Mouse (Mus musculus) hindlimb bud, embryonic 11.5 days (tissue): ENCODE data around the gene Wfdc11.
"Not testable (repeated sequence)": the region's sequence is repeated elsewhere in the genome, so short reads cannot be mapped to it uniquely, and the experiment has no call there.

ENCODE experiments used
- DNase-seq: peaks from one replicate; pipeline ENCODE4 v3.0.0-alpha.2; 2012; ENCODE audit warnings: low read depth, low spot score; ENCODE audit errors: extremely low spot score

The Wfdc11 gene

DNA sequence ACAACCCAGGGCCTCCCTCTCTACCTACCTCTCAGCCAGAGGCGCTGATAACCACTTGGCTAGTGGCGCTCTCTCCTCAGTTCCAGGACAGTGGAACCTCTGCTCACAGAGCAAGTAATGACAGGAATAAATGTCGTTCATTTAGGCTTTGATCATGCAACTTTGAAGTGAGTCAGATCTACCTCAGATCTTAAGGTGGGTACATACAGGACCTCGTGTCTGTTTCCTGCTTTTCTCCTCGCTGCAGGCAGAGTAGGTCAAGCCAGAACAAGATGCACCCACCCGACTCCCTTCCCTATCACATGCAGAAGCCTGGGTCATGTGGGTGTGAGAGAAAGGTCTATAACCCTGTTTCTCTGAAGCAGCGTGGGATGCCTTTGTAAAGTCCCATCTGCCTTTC is at the start of gene Wfdc11:
Gene Wfdc11, minus strand, starts transcription at position 101 of the 400 bp plus-strand sequence.
- DNase-seq = no peak

DNA sequence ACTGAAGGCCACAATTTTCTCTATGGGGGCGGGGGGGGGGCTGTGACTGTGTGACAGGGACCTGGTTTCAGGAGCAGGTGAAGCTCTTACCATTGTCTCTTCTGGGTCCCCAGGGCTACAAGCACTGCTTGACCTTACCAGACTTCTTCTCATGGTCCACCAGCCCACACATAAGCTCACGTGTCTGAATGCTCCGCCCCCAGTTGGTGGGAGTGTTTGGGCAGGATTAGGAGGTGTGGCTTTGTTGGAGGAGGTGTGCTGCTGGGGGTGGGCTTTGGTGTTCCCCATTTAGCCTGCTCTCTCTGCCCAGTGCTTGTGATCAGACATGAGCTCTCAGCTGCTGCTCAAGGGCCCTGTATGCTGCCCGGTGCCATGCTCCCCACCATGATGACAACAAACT is 49.4 kb upstream of the Wfdc11 start:
- DNase-seq = no peak

DNA sequence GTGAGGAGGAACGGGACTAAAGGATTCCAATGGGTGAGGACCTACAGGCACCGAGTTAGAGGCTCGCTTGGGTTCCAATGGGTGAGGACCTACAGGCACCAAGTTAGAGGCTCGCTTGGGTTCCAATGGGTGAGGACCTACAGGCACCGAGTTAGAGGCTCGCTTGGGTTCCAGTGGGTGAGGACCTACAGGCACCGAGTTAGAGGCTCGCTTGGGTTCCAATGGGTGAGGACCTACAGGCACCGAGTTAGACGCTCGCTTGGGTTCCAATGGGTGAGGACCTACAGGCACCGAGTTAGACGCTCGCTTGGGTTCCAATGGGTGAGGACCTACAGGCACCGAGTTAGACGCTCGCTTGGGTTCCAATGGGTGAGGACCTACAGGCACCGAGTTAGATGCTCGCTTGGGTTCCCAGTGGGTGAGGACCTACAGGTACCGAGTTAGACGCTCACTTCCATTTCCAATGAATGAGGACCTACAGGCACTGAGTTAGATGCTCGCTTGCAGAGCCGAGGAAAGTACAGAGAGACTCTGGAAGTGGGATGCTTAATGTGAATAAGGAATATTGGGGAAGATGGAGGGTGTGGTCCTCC is 42.4 kb upstream of the Wfdc11 start:
- DNase-seq = not testable (repeated sequence)

DNA sequence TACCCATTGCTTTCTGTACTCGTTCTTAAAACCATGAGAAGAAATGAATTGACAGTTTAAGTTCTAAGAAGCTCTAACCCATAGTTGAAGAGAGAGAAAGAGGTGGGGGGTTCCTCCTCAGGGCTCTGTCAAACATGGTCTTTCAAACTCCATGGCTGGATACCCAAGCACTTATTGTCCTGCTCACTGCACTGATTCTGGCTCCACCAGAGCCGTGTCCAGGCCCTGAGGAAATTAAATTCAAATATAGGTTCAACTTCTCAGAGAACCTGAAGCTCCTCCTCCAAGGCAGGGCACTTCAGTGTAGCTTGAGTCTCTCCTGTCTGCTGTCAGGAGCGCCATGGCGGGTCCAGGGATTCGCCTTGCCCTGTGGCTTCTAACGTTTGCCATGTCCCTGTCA is 41.1 kb upstream of the Wfdc11 start, which contains the start of gene Spint5:
Gene Spint5, plus strand, starts transcription at position 301 of the 400 bp plus-strand sequence.
- no peak for DNase-seq

DNA sequence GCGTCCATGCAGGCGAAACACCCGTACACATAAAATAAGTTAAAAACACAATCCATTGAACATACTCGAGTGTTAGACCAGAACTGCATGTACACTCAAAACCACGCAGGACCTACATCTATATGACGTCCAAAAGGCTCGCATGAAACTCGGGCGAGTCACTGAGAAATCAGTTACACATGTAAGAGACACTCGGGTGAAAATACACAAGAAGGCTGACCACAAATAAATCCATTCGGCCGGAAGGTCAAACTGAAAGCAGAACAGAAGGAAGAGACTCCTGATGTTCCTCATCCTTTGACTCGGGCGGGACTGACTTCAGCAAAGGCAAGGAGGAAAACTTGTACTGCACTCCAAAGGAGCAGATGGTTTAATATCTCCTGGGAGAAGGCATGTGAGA is 32.1 kb upstream of the Wfdc11 start:
- no peak for DNase-seq

DNA sequence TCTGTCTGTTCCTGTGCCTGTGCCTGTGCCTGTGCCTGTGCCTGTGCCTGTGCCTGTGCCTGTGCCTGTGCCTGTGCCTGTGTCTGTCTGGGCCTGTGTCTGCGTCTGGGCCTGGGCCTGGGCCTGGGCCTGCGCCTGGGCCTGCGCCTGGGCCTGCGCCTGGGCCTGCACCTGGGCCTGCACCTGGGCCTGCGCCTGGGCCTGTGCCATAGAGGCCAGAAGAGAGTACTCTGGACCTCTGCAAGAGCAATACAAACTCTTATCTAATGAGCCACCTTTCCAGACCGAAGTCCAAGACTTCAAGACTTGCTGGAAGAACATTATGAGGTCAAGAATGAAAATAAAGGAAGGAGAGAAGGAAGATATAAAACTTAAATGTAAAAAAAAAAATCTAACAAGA is 31.4 kb upstream of the Wfdc11 start:
- no peak for DNase-seq

DNA sequence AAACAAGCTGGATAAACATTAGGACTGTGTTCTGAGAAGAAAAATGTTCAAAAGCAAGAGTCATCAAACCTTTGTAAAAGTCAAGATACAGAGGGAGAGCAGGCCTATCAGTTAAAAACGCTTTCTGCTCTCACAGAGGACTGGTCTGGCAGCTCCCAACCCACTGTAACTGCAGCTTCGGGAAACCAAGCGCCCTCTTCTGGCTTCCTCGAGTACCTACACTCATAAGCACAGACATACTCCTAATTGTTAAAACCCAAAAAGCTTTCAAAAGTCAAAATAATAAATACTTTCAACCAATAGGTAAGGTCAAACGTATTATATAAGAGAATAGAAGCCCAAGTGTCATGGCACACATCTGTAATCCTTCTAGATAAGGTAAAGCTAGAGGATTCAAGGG is 30.3 kb upstream of the Wfdc11 start:
- DNase-seq = no peak

DNA sequence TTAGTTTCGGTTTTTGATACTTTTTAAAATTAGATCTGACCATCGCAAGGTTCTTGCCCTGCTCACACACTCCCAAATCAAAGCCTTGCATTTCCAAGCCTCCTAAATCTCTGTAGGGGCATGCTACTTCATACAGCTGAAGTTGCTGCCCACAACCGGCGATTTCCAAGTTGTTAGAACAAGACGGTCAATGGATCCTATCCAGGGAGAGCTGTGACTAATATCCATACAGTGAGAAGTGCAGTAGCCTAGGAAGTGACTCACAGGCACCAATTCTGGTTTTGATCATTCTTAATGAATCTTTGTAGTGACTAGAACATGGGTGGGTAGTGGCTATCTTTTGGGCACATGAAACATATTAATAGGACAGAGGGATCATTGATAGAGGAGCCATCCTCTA is 27.9 kb upstream of the Wfdc11 start:
- DNase-seq = no peak

DNA sequence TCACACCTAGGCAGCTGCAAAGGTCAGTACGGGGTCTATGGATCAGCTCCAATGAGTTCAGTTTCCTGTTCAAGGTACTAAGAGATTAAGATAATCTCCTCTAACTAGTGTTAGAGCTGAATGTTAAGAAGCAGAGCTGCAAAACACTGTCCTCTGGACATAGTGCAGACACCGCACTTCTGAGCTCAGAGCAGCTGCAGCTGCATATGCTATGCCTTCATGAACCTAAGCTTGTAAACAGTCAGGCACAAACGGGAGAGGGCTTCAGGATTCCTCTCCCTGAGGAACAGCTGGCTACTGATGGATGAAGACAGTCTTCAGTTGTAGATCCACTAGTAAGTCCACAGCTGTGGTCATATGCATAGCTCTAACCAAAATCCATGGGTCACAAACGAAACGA is 27.1 kb upstream of the Wfdc11 start:
- DNase-seq = no peak

DNA sequence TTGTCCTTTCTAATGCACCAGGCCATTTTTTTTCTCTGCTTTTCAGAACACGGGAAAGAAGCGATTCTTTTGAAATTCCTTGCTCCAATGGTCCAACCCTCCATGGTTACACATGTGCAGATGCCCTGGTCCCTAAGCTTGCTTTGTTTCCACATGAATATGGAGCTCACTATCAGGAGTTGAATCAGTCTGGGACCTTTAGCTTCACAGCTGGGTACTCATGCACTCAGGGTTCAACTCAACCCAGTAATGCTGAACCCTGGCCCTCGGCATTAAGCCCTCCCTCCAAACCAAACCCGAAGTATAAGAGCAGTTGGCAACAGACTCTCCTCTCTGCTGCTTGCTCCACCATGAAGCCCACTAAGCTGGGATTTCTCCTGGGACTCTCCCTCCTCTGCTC is 24.3 kb upstream of the Wfdc11 start, which contains the start of gene Spint4:
Gene Spint4, plus strand, starts transcription at position 301 of the 400 bp plus-strand sequence.
- DNase-seq = no peak

DNA sequence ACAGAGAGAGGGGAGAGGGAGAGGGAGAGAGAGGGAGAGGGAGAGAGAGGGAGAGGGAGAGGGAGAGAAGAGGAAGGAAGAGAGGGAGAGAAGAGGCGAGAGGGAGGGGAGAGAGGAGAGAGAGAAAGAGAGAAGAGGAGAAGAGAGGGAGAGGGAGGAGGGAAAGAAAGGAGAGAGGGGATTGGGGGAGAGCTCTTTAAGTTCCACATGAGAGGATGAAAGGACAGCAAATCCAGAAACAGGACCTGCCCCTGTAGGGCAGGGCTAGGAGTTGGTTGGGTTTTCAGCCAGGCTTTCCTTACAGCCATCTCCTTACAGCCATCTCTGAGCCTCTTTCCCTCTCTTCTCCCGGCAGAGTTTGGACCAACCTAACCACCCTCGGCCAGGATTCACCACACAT is 10.9 kb upstream of the Wfdc11 start, which contains the start of gene Wfdc13:
Gene Wfdc13, plus strand, starts transcription at position 301 of the 400 bp plus-strand sequence.
- no peak for DNase-seq

DNA sequence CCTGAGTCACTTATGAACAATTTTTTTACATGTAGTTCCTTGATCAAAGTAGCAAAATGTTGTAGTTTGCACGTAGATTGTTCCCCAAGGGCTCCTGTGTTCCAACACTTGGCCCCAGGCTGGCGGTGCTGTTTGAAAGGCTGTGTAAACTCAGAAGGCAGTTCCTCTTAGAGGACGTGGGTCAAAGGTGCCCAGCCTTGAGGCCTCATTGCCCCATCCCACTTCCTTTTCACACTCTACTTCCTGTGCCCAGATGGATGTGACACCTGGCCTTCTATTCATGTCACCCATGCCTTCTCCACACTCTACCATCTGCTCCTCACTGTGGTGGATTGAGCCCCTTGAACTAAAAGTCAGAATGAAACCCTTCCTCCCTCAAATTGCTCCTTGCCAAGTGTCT is 6.0 kb upstream of the Wfdc11 start:
- DNase-seq = no peak

DNA sequence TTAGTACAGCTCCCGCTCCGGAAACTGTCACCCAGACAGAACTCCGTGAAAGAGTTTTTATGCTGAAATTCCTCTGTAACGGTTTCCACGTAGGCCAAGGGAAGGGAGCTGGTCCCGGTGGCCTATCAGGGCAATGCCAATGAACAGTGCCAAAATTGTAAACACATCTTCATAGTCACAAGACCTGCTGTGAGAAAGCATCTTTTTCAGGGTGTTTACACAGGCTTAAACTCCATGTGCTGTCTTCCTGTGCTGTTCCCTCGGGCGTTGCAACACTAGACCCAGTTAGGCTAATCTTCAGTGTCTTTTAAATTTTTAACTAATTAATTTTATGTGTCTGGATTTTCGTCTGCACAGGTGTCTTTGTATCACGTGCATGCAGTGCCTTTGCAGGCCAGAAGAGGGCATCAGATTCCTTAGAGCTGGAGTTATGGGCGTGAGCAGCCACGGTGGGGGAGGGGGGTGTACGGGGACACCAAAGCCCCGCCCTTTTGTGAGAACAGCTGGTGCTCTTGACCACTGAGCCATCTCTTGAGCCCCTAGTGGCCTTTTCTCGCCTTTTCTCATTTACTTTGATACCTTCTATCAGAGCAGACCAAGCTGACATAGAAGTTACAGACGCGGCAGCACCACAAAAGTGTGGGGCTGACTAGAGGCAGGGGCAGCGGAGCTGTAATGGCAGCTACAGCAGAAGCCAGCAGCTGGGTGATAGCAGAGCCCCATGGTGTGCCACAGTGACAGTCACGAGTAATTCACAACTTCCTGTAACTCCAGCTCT is 5.2 kb upstream of the Wfdc11 start:
- peak; percentile 53 for DNase-seq

DNA sequence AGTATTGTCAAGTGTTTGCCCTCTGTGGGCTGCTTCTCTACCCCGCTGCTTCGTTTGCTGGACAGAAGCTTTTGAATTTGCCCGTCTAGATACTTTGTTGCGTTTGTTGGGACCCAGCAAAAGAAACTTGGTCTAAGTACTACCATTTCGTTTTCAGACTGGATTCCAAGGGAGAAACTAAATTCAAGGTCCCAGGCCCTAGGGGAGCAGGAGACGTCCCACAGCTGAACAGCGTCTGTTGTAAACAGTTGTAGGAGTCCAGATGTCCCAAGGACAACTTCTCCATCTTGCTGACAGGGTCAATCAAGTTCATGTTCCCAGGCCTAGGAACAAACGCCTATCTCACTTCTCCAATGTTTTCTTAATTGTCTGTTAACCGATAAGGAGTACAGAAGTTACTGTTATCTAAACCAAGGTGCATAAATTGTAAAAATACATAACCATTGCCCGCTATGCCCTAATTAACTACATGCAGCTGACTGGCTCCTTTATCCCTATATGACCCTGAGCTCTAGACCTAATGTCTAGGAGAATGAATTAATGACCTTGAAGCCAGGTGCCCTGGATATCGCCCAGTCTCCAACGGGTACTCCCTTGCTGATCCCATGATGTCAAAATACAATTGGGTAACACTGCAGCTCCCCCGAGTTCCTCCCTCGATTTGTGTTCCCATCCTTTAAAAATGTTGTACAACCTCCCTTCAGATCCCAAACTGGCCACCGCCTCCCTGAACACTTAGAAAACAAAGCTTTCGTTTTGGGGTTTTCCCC is 3.2 kb upstream of the Wfdc11 start:
- no peak for DNase-seq

DNA sequence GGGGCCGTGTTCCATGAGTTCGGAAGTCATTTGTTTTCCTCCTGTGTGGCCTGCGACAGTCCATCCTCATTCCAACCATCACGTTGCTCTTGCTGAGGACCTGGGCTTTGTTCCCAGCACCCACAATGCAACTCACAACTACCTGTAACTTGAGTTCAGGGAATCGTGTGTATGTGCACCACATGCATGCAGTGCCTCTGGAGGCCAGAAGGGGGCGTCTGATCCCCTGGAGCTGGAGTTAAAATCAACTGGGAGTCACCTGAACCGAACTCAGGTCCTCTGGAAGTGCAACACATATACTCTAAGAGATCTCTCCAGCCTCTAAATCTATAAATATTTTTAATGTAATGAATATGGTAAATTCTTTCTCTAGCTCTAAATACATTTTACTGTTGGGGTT is 2.2 kb upstream of the Wfdc11 start:
- DNase-seq = no peak

DNA sequence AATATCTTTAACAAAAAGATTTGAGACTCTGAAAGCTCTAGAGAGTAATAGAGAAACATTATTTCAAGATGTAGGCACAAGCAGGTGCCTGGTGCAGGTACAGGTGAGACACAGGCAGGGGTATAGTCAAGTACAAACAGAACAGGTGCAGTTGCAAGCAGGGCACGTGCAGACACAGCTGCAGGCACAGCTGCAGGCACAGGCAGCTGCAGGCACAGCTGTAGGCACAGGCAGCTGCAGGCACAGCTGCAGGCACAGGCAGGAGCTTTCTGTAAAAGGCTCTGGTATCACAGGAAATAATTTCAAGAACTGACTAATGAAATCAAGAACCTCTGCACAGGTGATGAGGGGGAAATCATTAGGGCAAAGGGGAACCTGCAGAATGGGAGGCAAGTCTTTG is 2.9 kb downstream of the Wfdc11 start:
- no peak for DNase-seq

DNA sequence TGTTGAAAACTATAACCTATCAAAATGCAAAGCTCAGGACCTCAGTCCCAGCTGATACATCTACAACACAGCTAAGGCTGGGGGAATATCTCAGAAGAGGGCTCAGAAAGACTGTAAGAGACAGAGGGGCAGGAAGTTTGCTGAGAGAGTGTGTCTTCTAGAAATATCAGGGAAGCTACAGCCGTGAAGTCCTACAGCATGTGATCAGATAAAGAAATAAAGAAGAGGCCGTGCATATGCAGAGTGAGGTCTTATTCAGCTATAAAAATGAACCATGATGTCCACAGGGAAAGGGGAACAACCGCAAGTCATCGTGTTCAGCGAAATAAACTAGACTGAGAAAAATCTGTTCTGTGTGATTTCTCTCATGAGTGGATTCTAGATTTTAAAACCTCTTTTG is 3.6 kb downstream of the Wfdc11 start:
- DNase-seq = no peak

DNA sequence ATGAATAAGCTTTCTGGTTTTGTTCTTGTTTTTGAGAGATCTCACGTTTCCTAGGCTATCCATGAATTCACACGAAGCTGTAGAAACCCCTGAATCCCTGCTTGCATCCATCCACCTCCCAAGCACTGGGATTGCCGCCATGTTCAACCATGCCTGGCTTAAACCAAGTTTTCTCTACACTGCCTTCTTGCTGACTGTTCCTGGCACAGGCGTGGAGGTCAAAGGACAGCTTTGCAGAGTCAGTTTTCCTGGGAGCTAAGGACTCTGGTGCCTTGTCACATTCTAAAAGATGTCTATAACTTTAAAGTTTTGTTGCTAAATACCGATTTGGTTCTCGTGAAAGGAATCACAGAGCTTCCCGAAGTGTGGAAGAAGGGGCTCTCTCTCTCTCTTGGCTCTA is 9.0 kb downstream of the Wfdc11 start:
- no peak for DNase-seq

DNA sequence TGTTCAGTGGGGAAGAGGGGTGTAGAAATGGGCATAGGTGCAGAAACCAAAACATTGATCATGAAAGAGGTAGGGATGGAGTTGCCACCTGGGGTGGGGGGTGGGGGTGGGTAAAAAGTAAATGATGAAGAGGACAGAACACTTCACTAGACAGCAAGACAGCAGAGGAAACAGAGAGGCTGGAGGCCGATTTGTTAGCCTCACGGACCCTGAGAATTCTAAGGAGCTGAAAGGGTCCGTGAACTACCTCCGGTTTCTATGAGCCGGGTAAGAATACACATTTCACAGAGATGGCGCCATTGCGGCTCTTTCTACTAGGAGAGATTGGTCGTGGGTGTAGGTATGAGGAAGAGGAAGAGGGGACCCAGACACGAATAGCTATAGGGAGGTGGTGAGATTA is 17.4 kb downstream of the Wfdc11 start, which contains the start of gene Wfdc9:
Gene Wfdc9, minus strand, starts transcription at position 101 of the 400 bp plus-strand sequence.
- no peak for DNase-seq

DNA sequence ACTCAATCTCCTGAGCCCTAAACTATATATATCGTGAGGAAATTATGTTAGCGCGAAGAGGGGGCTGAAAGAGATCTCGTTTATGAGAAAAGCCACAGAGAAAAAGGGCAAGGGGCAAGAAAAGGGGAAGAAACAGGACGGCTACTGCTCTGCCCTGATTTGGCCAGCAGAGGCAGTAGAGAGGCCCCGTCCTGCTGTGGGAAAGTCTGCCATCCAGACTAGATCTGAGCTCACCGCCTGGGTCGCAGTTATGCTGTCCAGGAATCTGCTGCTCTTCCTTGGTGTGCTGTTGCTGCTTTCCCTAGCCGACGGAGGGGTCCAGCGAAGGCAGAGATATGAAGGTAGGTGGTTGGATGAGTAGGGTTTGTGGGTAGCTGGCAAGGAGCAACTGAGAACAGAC is 18.0 kb downstream of the Wfdc11 start, which contains the start of gene Wfdc10:
Gene Wfdc10, plus strand, starts transcription at position 189 of the 400 bp plus-strand sequence.
- peak; percentile 10 for DNase-seq

DNA sequence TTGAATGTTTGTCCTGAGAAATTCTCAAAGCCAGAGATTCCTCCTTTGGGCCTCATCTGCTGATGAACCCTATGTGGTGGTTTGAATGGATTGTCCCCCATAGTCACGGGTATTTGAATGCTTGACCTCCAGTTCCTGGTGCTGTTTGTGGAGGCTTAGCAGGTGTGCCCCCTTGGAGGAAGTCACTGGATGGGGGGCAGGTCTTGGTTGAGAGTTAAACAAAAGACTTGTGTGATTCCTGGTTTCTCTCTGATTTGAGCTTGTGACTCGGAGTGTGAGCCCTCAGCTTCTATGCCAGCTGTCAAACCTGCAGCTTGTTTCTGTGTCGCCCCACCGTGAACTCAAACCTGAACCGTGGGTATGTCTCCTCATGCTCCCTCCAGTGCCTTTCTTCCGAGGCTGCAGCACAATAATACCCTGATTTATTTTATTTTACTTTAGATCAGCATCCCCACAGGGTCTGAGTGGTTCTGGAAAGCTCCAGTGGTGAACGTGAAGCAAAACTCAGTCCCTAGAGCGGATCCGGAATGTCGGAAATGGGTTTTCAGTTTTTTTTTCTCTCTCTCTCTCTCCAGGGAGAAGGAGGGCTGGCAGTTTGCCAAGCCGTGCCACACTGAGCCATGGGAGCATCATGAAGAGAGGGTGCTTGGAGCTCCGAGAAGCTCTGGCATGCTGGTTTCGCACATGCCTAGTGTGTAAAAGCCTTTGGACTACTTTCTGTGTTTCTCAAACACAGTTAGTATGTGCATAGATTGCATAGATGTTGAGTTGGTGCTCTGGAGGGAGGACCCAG is 31.8 kb downstream of the Wfdc11 start:
- no peak for DNase-seq
